Mouse (Mus musculus): ENCODE measurements at regions not wholly inside any gene's neighbourhood (a gene's known extent, or its start where the extent isn't known, plus 50 kb on each side); places are given as distances from the start of the nearest gene placed in this dataset.

DNA sequence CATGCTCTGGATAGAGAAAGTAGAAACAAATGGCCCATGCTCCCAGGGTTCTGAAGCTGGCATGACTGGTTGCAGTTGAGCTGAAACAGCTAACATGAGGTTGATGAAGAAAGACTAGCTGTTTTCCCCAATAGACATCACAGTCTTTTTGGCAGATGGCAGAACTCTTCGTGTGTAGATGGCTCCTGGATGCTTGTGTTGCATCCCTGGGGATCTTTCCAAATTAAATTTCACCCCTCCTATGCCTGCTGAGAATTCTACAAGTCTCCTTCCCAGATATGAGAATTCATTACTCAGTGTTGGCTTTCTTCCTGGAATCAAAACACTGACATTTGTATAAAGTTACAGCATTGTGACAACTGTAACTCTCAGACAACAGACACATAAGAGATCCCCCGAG, 595.3 kb downstream of the Slco4c1 start:
- no peak for DNase-seq

Small RNA genes in the stretch of these regions (microRNA-seq; reads per million reads assigned to microRNA genes)
- gene Gm22917 = 0 reads per million in 2 experiments
